Mouse (Mus musculus): Measurements from ENCODE around the gene Ssh2. TPM values are rescaled to one million over a fixed set of nuclear protein-coding genes. Genes with fewer than 3 reads are reported as not detected.

Gene Ssh2
- polyA plus RNA-seq, 1 experiment: 13.5 TPM

DNA sequence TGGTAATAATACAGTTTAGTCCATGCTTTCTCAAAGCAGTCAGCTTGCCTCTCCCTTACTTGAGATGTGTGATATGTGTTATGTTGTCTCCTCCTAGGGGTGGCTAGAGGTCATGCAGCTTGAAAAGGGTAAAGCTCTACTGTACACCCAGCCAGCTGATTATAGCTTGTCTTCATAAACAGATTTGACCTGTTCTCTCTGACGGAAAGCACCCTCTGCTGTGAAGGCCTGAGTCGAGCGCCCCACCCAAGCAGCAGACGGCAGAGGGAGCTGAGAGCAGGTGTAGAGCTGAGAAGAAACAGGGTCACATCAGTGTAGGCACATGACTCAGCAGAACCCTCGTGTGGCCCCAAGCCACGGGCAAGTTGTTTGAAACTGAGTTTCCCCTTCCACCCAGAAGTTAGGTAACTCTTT is 230.5 kb downstream of the Ssh2 start:
- Histone ChIP-seq H3K27ac (ENCODE audit: insufficient read depth, low read length) (no peak overlapping the region), H3K4me1 (ENCODE audit: control insufficient read depth, insufficient read depth, low read length) (peaks cover 6% of the 10 kb centered on the region), H3K4me3 (ENCODE audit: insufficient read depth, low read length) (no peak overlapping the region)
- TF ChIP-seq POLR2A (IDR thresholded peaks at IDR 0.05; ENCODE audit: low read depth, low read length) (no peak), CTCF (IDR thresholded peaks at IDR 0.05; ENCODE audit: borderline replicate concordance, insufficient read depth, low read length) (0 out of 2 replicates have a peak, but pooled peaks have one; percentile 0)

DNA sequence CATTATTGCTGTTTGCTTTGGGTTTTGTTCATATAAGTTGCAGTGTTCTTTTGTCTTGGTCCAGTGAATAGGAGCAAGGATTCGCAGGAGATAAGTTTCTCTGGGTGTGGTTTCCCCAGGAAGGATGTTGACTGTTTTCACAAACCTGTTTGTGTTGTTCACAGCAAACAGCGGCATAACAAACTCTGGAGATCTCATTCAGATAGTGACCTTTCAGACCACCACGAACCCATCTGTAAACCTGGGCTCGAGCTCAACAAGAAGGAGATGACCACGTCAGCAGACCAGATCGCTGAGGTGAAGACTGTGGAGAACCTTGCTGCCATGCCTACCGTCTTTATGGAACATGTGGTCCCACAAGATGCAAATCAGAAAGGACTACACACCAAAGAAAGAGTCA is 233.1 kb downstream of the Ssh2 start:
- Histone ChIP-seq H3K4me3 (ENCODE audit: insufficient read depth, low read length) (no peak overlapping the region), H3K4me1 (ENCODE audit: control insufficient read depth, insufficient read depth, low read length) (peaks cover 4% of the 10 kb centered on the region; the same call in 1 of the 2 replicates), H3K27ac (ENCODE audit: insufficient read depth, low read length) (no peak overlapping the region)
- TF ChIP-seq POLR2A (IDR thresholded peaks at IDR 0.05; ENCODE audit: low read depth, low read length) (no peak), CTCF (IDR thresholded peaks at IDR 0.05; ENCODE audit: borderline replicate concordance, insufficient read depth, low read length) (no peak)

DNA sequence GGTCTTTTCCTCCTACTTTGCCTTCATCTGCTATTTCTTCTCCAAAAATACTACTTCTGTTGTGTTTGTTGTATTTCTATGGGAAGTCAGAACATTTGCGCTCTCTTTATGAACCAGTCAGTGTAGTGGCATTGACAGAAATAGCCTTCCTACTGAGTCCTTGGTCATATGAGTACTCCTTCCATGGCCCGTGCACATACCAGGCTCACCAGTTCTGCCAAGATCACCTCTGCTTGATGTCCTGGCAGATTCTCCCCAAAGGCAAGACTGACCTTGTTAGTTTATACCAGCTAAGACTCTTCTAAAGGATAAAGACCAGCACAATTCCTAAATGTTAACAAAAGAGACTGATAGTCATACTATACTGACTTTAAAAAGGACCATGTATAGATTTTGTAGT is 235.6 kb downstream of the Ssh2 start:
- TF ChIP-seq POLR2A (IDR thresholded peaks at IDR 0.05; ENCODE audit: low read depth, low read length): no peak
- TF ChIP-seq CTCF (IDR thresholded peaks at IDR 0.05; ENCODE audit: borderline replicate concordance, insufficient read depth, low read length): no peak
- H3K4me3 ChIP-seq (ENCODE audit: insufficient read depth, low read length): no peak overlapping the region
- H3K4me1 ChIP-seq (ENCODE audit: control insufficient read depth, insufficient read depth, low read length): peaks cover under 1% of the 10 kb centered on the region; the same call in 1 of the 2 replicates
- H3K27ac ChIP-seq (ENCODE audit: insufficient read depth, low read length): no peak overlapping the region

GRCm38 (mm10) chr11:77453388-77453787 is 237.3 kb downstream of the Ssh2 start:
- no peak for TF ChIP-seq POLR2A (IDR thresholded peaks at IDR 0.05; ENCODE audit: low read depth, low read length)
- no peak for TF ChIP-seq CTCF (IDR thresholded peaks at IDR 0.05; ENCODE audit: borderline replicate concordance, insufficient read depth, low read length)

DNA sequence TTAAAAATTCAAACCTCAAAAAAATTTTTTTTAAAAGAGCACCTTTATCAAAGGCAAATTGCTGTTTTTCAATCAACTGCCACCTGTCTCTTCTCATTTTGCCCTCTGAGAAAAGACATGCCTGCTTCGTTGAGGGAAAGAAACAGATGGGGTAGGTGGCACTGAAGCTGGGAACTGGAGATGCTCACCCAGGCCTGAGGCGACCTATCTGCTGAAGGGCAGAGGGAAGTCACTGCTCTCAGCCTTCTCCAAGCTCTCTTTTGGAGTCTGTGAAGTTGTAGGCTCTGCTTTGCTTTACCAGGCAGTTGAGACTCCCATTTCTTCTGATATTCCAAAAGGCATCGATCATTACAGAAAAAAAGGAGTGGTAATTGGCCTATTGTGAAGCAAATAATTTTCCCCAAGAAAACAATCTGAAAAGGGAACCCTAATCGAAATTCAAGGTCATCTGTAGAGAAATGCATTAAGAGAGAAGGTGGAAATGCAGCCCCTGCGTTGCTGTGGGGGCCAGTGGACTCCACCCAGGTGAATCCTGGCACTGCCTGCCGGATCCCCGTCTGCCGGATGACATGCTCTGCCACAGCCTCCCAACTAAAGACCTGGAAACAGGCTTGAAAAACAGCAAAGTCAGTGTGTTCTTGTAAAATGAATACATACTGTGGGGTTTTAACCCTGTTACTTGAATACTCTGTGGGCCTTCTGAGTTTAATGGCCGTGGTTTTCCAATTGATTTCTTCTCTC is 239.9 kb downstream of the Ssh2 start:
- no peak for TF ChIP-seq CTCF (IDR thresholded peaks at IDR 0.05; ENCODE audit: borderline replicate concordance, insufficient read depth, low read length)
- no peak overlapping the region for H3K4me3 ChIP-seq (ENCODE audit: insufficient read depth, low read length)
- H3K27ac ChIP-seq (ENCODE audit: insufficient read depth, low read length): no peak overlapping the region
- no peaks in the 10 kb centered on the region for H3K4me1 ChIP-seq (ENCODE audit: control insufficient read depth, insufficient read depth, low read length)

More at GRCm38 (mm10) chr11:77453388-77453787, 237.3 kb downstream of the Ssh2 start:
- no peak overlapping the region for H3K4me3 ChIP-seq (ENCODE audit: insufficient read depth, low read length)
- H3K27ac ChIP-seq (ENCODE audit: insufficient read depth, low read length): no peak overlapping the region
- no peaks in the 10 kb centered on the region for H3K4me1 ChIP-seq (ENCODE audit: control insufficient read depth, insufficient read depth, low read length)

GRCm38 (mm10) chr11:77456866-77457265 is 240.8 kb downstream of the Ssh2 start:
- TF ChIP-seq POLR2A (IDR thresholded peaks at IDR 0.05; ENCODE audit: low read depth, low read length): no peak
- no peak for TF ChIP-seq CTCF (IDR thresholded peaks at IDR 0.05; ENCODE audit: borderline replicate concordance, insufficient read depth, low read length)
- H3K4me3 ChIP-seq (ENCODE audit: insufficient read depth, low read length): no peak overlapping the region
- H3K27ac ChIP-seq (ENCODE audit: insufficient read depth, low read length): no peak overlapping the region
- no peaks in the 10 kb centered on the region for H3K4me1 ChIP-seq (ENCODE audit: control insufficient read depth, insufficient read depth, low read length)

GRCm38 (mm10) chr11:77461856-77462255 is 245.8 kb downstream of the Ssh2 start:
- TF ChIP-seq CTCF (IDR thresholded peaks at IDR 0.05; ENCODE audit: borderline replicate concordance, insufficient read depth, low read length): no peak
- TF ChIP-seq POLR2A (IDR thresholded peaks at IDR 0.05; ENCODE audit: low read depth, low read length): no peak
- Histone ChIP-seq H3K4me3 (ENCODE audit: insufficient read depth, low read length) (peak overlapping the region; percentile 58), H3K27ac (ENCODE audit: insufficient read depth, low read length) (no peak overlapping the region), H3K4me1 (ENCODE audit: control insufficient read depth, insufficient read depth, low read length) (peaks cover 6% of the 10 kb centered on the region; the same call in 1 of the 2 replicates)

DNA sequence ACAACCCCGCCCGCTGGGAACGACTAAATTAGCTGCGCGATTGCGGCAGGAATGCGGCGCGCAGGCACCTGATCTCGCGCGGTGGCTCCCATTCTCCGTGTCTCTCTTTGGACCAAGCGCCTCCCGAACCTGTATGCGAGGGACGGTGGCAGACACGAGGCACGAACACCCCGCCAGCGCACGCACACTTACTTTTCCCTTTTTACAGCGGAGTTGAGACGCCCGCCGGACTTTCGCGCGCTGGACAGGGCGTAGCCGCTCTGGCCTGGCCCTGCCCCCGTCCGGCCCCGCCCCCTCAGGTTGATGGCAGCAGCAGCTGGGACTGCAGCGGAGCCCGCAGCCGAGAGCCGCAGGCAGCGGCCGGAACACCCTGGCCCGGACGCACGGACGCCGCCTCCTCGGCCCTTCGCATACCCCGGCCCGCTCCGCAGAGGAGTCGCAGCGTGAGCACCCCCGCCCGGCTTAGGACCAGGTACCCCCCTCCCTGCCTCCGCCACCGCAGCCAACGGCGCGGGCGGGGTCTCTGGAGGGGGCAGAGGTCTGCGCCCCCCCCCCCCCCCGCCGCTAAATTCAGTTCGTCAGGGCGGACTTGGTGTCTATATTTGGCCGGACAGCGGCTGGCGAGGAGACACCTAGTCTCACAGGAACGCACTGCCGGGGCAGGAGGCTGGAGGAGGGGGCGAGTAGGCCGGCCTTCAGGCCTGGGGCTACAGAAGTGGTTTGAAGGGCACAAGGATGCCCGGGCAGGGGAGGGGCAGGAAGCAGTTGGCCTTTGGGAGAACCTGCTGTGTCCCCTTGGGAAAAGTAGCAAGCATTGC is 246.4 kb downstream of the Ssh2 start, which contains the start of gene Coro6:
Coro6 (plus strand) TSS at position 129 of the 818 bp plus-strand sequence.
- TF ChIP-seq POLR2A (IDR thresholded peaks at IDR 0.05; ENCODE audit: low read depth, low read length): 0 out of 2 replicates have a peak, but pooled peaks have one; percentile 35
- TF ChIP-seq CTCF (IDR thresholded peaks at IDR 0.05; ENCODE audit: borderline replicate concordance, insufficient read depth, low read length): no peak
- Histone ChIP-seq H3K4me1 (ENCODE audit: control insufficient read depth, insufficient read depth, low read length) (peaks cover 6% of the 10 kb centered on the region; the same call in 1 of the 2 replicates), H3K27ac (ENCODE audit: insufficient read depth, low read length) (no peak within 1 kb of the TSS), H3K4me3 (ENCODE audit: insufficient read depth, low read length) (peak within 1 kb of the TSS; percentile 58)

GRCm38 (mm10) chr11:77463101-77463445 is 247.0 kb downstream of the Ssh2 start:
- peak overlapping the region; percentile 58; the same call in 1 of the 2 replicates for H3K4me3 ChIP-seq (ENCODE audit: insufficient read depth, low read length)
- peaks cover 6% of the 10 kb centered on the region; the same call in 1 of the 2 replicates for H3K4me1 ChIP-seq (ENCODE audit: control insufficient read depth, insufficient read depth, low read length)
- no peak for TF ChIP-seq CTCF (IDR thresholded peaks at IDR 0.05; ENCODE audit: borderline replicate concordance, insufficient read depth, low read length)
- no peak for TF ChIP-seq POLR2A (IDR thresholded peaks at IDR 0.05; ENCODE audit: low read depth, low read length)
- H3K27ac ChIP-seq (ENCODE audit: insufficient read depth, low read length): no peak overlapping the region
